Mouse (Mus musculus): ENCODE measurements around the gene Mrpl4.

GRCm38 (mm10) chr9:20975431-20976215, 26.9 kb upstream of the Mrpl4 start:
- TF ChIP-seq CTCF (IDR thresholded peaks at IDR 0.05; ENCODE audit: low read depth) (no peak), EP300 (IDR thresholded peaks at IDR 0.05; ENCODE audit: low read depth) (no peak)
